Mouse (Mus musculus): ENCODE measurements around the gene Vegfb. TPM values are rescaled to one million over a fixed set of nuclear protein-coding genes. Genes with fewer than 3 reads are reported as not detected.
A peak's percentile ranks its signal among the peaks of the same experiment; 100 is the strongest.

The Vegfb gene
- polyA plus RNA-seq, 1 experiment from 2014 or later, result 37.0 TPM

- Histone ChIP-seq H3K27me3 (no peaks in the 10 kb centered on the region), H3K9ac (0 out of 2 replicates have a peak overlapping the region, but pooled peaks have one; percentile 4), H3K4me1 (peaks cover 14% of the 10 kb centered on the region), H3K36me3 (peaks cover 12% of the 10 kb centered on the region), H3K9me3 (replicated peaks) (no peaks in the 10 kb centered on the region), H3K4me2 (replicated peaks) (no peak overlapping the region), H3K27ac (no peak overlapping the region), H3K4me3 (no peak overlapping the region)
- WGBS, result 86% methylated on average over 7 of the region's 7 CpGs
- ATAC-seq (ENCODE audit: low FRiP score), result no peak
Measured at GRCm38 (mm10) chr19:6955424-6955823, 32.0 kb downstream of the Vegfb start.

DNA sequence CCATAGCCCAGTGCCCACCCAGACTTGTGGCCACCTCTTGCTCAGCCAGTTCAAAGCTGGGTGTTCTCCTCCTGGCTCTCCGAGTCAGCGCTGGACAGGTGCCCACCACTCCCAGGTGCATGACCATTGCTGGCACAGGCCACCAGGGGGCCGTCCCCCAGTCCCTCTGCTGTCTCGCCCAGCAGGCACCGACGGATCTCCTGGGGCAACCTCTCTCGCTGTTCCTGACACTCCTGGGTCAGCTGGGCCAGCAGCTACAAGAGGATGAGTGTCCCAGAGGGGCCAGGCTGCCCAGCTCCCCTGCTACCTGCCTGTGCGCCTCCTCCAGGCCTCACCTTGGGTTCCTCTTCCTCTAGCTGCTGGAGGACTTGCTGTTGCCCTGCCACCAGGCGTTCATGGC is 33.4 kb downstream of the Vegfb start:
- H3K36me3 ChIP-seq, result peaks cover 12% of the 10 kb centered on the region; the same call in 1 of the 2 replicates
- H3K9ac ChIP-seq, result 0 out of 2 replicates have a peak overlapping the region, but pooled peaks have one; percentile 18
- no peaks in the 10 kb centered on the region for H3K9me3 ChIP-seq (replicated peaks)
- no peak overlapping the region for H3K4me3 ChIP-seq
- no peak overlapping the region for H3K4me2 ChIP-seq (replicated peaks)
- H3K4me1 ChIP-seq, result peaks cover 22% of the 10 kb centered on the region
- ATAC-seq (ENCODE audit: low FRiP score), result no peak
- H3K27ac ChIP-seq, result no peak overlapping the region
- H3K27me3 ChIP-seq, result no peaks in the 10 kb centered on the region
- WGBS, result 56% methylated on average over 9 of the region's 9 CpGs

DNA sequence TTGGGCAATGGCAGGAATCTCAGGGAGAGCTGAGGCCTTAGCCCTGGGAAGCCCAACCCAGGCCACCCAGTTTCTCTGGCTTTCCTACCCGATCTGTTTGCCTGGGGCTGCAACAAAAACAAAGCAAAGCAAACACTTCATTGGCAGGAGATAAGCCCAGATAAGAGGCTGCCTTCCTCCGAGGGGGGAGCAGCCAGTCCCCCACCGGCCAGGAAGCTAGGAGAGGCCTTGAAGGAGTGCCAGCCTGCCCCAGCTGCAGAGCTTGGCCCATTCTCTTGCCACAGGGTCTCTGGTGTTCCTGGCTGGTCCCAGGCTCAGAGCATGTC is 34.8 kb downstream of the Vegfb start:
- ATAC-seq (ENCODE audit: low FRiP score), result no peak
- Histone ChIP-seq H3K36me3 (peaks cover 12% of the 10 kb centered on the region; the same call in 1 of the 2 replicates), H3K4me1 (peaks cover 22% of the 10 kb centered on the region), H3K27ac (0 out of 2 replicates have a peak overlapping the region, but pooled peaks have one; percentile 26), H3K4me2 (replicated peaks) (peak overlapping the region; percentile 95), H3K9ac (peak overlapping the region; percentile 77), H3K9me3 (replicated peaks) (no peaks in the 10 kb centered on the region), H3K4me3 (peak overlapping the region; percentile 56), H3K27me3 (no peaks in the 10 kb centered on the region)
- WGBS, result 28% methylated on average over 3 of the region's 3 CpGs

DNA sequence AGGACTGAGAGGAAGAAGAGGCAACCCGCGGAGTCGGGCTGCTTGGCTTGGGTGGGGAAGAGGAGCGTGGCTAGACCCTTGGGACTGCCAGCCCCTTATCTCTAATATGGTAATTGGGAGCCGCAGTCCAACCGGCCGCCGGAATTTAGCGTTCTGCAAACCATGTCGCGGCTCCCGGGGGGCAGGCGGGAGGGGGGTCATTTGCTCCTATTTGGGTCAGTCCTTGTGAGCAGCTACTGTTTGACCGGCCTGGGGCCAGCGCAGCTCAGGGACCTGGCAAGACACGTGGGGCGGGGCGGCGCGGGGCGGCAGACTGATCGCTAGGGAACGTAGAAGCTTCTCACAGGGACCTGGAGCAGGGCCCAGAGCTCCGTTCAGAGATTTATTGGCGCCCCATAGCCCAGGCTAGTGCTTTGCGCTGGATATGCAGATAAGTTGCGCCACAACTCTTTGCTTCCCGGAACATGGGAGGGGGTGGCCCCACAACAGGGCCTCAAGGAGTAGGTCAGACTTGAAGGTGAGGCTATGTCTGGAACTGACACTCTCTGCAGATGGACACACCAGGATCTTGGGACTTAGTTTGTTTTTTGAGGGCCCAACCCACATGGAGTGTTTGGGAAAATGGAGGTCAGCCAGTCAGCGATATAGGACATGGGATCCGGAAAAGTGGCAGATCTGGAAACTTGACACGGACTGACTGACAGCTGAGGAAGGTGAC is 35.3 kb downstream of the Vegfb start:
- Histone ChIP-seq H3K27ac (peak overlapping the region; percentile 97), H3K27me3 (no peaks in the 10 kb centered on the region), H3K4me1 (peaks cover 22% of the 10 kb centered on the region), H3K4me3 (peak overlapping the region; percentile 56), H3K9ac (peak overlapping the region; percentile 77), H3K9me3 (replicated peaks) (no peaks in the 10 kb centered on the region), H3K4me2 (replicated peaks) (peak overlapping the region; percentile 95), H3K36me3 (peaks cover 12% of the 10 kb centered on the region; the same call in 1 of the 2 replicates)
- WGBS, result 4% methylated on average over 31 of the region's 31 CpGs
- peak; percentile 12; the same call in 1 of the 2 replicates for ATAC-seq (ENCODE audit: low FRiP score)

DNA sequence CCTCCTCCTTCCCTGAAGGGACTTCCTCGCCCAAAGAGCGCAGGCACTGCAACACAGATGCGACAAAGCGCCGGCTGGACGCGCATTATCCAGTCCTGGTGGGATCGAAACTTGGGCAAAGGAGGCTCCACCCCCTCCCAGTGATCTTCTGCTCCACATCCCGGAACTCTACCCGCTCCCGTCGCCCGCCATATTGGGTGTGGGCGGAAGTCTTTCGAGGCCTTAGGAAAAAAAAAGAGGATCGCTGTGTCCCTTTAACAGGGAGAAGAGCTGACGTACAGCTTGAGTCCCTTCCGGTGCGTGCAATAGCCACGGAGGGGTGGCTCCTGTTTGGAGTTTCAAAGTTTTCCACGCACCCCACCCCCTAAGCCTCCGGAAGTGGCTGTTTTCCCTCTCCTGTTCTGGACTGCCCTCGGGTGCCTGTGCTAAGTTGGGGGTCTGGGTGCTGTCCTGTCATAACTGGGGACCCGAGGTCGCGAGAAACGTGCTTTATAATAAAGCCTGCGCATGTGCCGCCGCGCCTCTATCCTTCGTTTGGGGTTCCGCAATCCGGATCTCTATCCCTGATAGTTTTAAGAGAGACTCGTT is 36.0 kb downstream of the Vegfb start:
- peak overlapping the region; percentile 95 for H3K4me2 ChIP-seq (replicated peaks)

DNA sequence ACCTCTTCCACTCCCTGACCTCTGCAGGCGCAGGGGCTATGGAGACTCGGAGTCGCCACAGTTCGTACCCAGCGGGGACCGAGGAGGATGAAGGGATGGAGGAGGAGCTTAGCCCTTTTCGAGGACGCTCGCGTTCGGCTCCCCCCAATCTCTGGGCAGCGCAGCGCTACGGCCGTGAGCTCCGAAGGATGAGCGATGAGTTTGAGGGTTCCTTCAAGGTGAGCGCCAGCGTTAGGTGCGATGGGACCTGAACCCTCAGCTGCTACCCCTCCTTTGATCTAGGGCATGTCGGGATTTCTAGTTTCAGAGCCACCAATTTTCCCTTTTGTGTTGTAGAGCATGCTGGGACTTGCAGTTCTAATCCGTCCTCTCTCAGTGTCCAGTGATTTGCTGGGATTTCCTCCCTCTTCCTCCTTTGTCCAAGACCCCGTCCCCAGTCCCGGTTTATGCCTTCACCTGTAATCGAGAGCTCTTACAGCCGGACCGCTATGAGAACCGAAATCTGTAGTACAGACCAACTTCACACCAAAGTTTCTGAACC is 36.8 kb downstream of the Vegfb start:
- no peaks in the 10 kb centered on the region for H3K27me3 ChIP-seq
- peak overlapping the region; percentile 56 for H3K4me3 ChIP-seq
- H3K9me3 ChIP-seq (replicated peaks), result no peaks in the 10 kb centered on the region
- H3K4me1 ChIP-seq, result peaks cover 22% of the 10 kb centered on the region
- peaks cover 9% of the 10 kb centered on the region; the same call in 1 of the 2 replicates for H3K36me3 ChIP-seq
- ATAC-seq (ENCODE audit: low FRiP score), result peak; percentile 63
- WGBS, result 0% methylated on average over 28 of the region's 28 CpGs
- H3K4me2 ChIP-seq (replicated peaks), result peak overlapping the region; percentile 95
- peak overlapping the region; percentile 77 for H3K9ac ChIP-seq
- peak overlapping the region; percentile 97 for H3K27ac ChIP-seq

More for the DNA sequence above, 36.0 kb downstream of the Vegfb start:
- Histone ChIP-seq H3K4me1 (peaks cover 22% of the 10 kb centered on the region), H3K4me3 (peak overlapping the region; percentile 56), H3K27me3 (no peaks in the 10 kb centered on the region), H3K36me3 (peaks cover 12% of the 10 kb centered on the region; the same call in 1 of the 2 replicates), H3K9ac (peak overlapping the region; percentile 77), H3K9me3 (replicated peaks) (no peaks in the 10 kb centered on the region), H3K27ac (peak overlapping the region; percentile 97)
- ATAC-seq (ENCODE audit: low FRiP score), result peak; percentile 83
- under 1% methylated on average over 35 of the region's 35 CpGs for WGBS

GRCm38 (mm10) chr19:6949951-6950350 is 37.5 kb downstream of the Vegfb start:
- Histone ChIP-seq H3K27me3 (no peaks in the 10 kb centered on the region), H3K27ac (peak overlapping the region; percentile 97; the same call in 1 of the 2 replicates), H3K9ac (peak overlapping the region; percentile 77), H3K9me3 (replicated peaks) (no peaks in the 10 kb centered on the region), H3K4me3 (peak overlapping the region; percentile 56), H3K36me3 (peaks cover 4% of the 10 kb centered on the region; the same call in 1 of the 2 replicates), H3K4me1 (peaks cover 22% of the 10 kb centered on the region), H3K4me2 (replicated peaks) (peak overlapping the region; percentile 95)
- ATAC-seq (ENCODE audit: low FRiP score), result no peak
- 42% methylated on average over 5 of the region's 5 CpGs for WGBS

DNA sequence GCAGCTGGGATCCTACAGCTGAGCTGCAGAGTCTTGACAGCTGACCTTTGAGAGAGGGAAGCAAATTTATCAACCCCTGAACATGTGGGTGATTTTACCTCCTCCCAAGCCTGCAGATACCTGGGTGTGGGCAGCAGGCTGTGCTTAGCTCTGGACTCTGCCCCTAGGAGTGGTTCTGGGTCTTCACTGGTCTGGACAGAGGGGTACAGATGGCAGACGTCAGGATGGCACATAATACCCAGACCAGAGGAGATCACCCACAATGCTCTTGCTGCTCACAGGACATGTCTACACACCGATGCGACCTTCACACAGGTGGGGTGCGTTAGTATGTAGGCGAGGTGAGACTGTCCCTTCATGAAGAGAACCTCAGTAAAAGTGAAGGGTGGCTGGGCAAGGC is 37.9 kb downstream of the Vegfb start:
- no peak for ATAC-seq (ENCODE audit: low FRiP score)
- Histone ChIP-seq H3K4me3 (no peak overlapping the region), H3K4me1 (peaks cover 22% of the 10 kb centered on the region), H3K9ac (no peak overlapping the region), H3K4me2 (replicated peaks) (0 out of 2 replicates have a peak overlapping the region, but pooled peaks have one; percentile 95), H3K9me3 (replicated peaks) (no peaks in the 10 kb centered on the region), H3K27ac (no peak overlapping the region), H3K36me3 (no peaks in the 10 kb centered on the region; the same call in 1 of the 2 replicates), H3K27me3 (no peaks in the 10 kb centered on the region)
- 89% methylated on average over 5 of the region's 5 CpGs for WGBS

DNA sequence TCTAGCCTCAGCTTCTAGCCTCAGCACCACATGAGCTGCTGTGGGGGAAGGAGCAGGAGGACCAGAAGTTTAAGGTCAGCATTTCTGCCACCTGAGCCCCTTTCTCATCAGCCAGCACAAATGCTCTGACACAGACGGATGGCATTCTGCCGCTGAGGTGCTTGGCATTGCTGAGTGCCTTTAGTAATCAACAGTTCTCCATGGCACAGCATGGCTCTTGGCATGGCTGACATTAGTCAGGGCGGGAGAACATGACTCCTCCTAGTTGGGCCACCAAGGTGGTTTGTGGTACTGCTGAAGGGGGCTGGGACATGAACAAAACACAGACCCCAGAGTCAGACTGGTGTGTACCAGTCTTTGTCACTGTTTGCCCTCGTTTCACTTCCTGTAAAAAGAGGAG is 39.3 kb downstream of the Vegfb start:
- H3K36me3 ChIP-seq, result no peaks in the 10 kb centered on the region; the same call in 1 of the 2 replicates
- H3K27ac ChIP-seq, result no peak overlapping the region
- H3K4me2 ChIP-seq (replicated peaks), result no peak overlapping the region
- ATAC-seq (ENCODE audit: low FRiP score), result no peak
- no peak overlapping the region for H3K9ac ChIP-seq
- H3K27me3 ChIP-seq, result no peaks in the 10 kb centered on the region
- no peak overlapping the region for H3K4me3 ChIP-seq
- H3K9me3 ChIP-seq (replicated peaks), result no peaks in the 10 kb centered on the region
- peaks cover 19% of the 10 kb centered on the region for H3K4me1 ChIP-seq
- 77% methylated on average over 4 of the region's 4 CpGs for WGBS

- no peak overlapping the region for H3K4me3 ChIP-seq
- whole genome bisulfite sequencing, result 44% methylated on average over 4 of the region's 4 CpGs
- H3K4me1 ChIP-seq, result peaks cover 20% of the 10 kb centered on the region
- no peak overlapping the region for H3K27ac ChIP-seq
- no peaks in the 10 kb centered on the region for H3K27me3 ChIP-seq
- no peaks in the 10 kb centered on the region; the same call in 1 of the 2 replicates for H3K36me3 ChIP-seq
- no peak for ATAC-seq (ENCODE audit: low FRiP score)
- no peak overlapping the region for H3K9ac ChIP-seq
- no peak overlapping the region for H3K4me2 ChIP-seq (replicated peaks)
- H3K9me3 ChIP-seq (replicated peaks), result no peaks in the 10 kb centered on the region
Measured at GRCm38 (mm10) chr19:6947742-6948141, 39.7 kb downstream of the Vegfb start.

GRCm38 (mm10) chr19:6943709-6944108 is 43.7 kb downstream of the Vegfb start:
- no peak for ATAC-seq (ENCODE audit: low FRiP score)
- Histone ChIP-seq H3K4me1 (peaks cover 29% of the 10 kb centered on the region), H3K9me3 (replicated peaks) (no peaks in the 10 kb centered on the region), H3K4me2 (replicated peaks) (no peak overlapping the region), H3K9ac (no peak overlapping the region), H3K36me3 (no peaks in the 10 kb centered on the region; the same call in 1 of the 2 replicates), H3K4me3 (no peak overlapping the region), H3K27me3 (no peaks in the 10 kb centered on the region), H3K27ac (no peak overlapping the region)
- 92% methylated on average over 6 of the region's 6 CpGs for WGBS

GRCm38 (mm10) chr19:6942764-6943163 is 44.7 kb downstream of the Vegfb start:
- no peaks in the 10 kb centered on the region for H3K9me3 ChIP-seq (replicated peaks)
- WGBS, result 30% methylated on average over 5 of the region's 5 CpGs

More at GRCm38 (mm10) chr19:6942764-6943163, 44.7 kb downstream of the Vegfb start:
- peaks cover 33% of the 10 kb centered on the region for H3K4me1 ChIP-seq
- ATAC-seq (ENCODE audit: low FRiP score), result no peak
- peak overlapping the region; percentile 85 for H3K4me3 ChIP-seq
- H3K36me3 ChIP-seq, result no peaks in the 10 kb centered on the region
- H3K27me3 ChIP-seq, result peaks cover 2% of the 10 kb centered on the region; the same call in 1 of the 2 replicates
- peak overlapping the region; percentile 99 for H3K4me2 ChIP-seq (replicated peaks)
- peak overlapping the region; percentile 94 for H3K27ac ChIP-seq
- peak overlapping the region; percentile 90 for H3K9ac ChIP-seq
